ENCODE assay signal across 11 mouse cellular contexts in genomic region chr1:63213478-63214270, GRCm38 (mm10). TPM values are rescaled to one million over a fixed set of nuclear protein-coding genes. Genes with fewer than 3 reads are reported as not detected.
DNase-seq lines count a peak whose midpoint lies in the region; ATAC-seq and TF ChIP-seq lines count a peak whose summit lies in the region.
"Had no signal": no experiment of that assay in that cellular context is flagged by ENCODE, and none has a peak within 500 bp of the region (broad histone marks: within the 10 kb centered on the region; RNA-seq: fewer than 3 reads in every experiment).

No protein-coding gene starts in this region.

- peak overlapping the region; percentile 18; the same call in 1 of the 2 replicates for H3K4me3 ChIP-seq in kidney, embryonic 16.5 days (ENCODE audit: low read length)
- H3K4me3 ChIP-seq in cortical plate, adult 2 months (ENCODE audit: insufficient read depth, low read length), result peak overlapping the region; percentile 40
- no peak overlapping the region; the same call in 1 of the 2 replicates for H3K4me3 ChIP-seq in heart, postnatal 0 days (ENCODE audit: low read depth, low read length)
- peak overlapping the region; percentile 25 for H3K4me3 ChIP-seq in midbrain, embryonic 16.5 days (ENCODE audit: low read depth, low read length)
- H3K4me3 ChIP-seq: megakaryocyte, embryonic 14.5 days had no signal

- no peaks in the 10 kb centered on the region for H3K9me3 ChIP-seq in kidney, embryonic 16.5 days (ENCODE audit: low read length)
- H3K9me3 ChIP-seq in heart, postnatal 0 days (replicated peaks; ENCODE audit: control insufficient read depth, low read length), result no peaks in the 10 kb centered on the region
- H3K9me3 ChIP-seq in midbrain, embryonic 16.5 days (replicated peaks; ENCODE audit: control insufficient read depth, low read length, poor library complexity, severe bottlenecking), result no peaks in the 10 kb centered on the region

- 0 out of 2 replicates have a peak, but pooled peaks have one; percentile 67 for ATAC-seq in kidney, embryonic 16.5 days (ENCODE audit: low FRiP score, low TSS enrichment)
- ATAC-seq in heart, postnatal 0 days (ENCODE audit: insufficient read depth, low read depth), result no peak
- ATAC-seq in midbrain, embryonic 16.5 days, result peak; percentile 70
- ATAC-seq in CD4-positive, CD25-positive, alpha-beta regulatory T cell, adult 4 months, result no peak
- ATAC-seq in inflammation-experienced regulatory T-cells, adult 6 months, result no peak
- ATAC-seq: Patski had no signal

- TF ChIP-seq POLR2A in cortical plate, adult 2 months (IDR thresholded peaks at IDR 0.05; ENCODE audit: extremely low read depth, insufficient read depth, low read length), result no peak

- TF ChIP-seq EP300 in heart, postnatal 0 days (IDR thresholded peaks at IDR 0.05; ENCODE audit: low read depth), result no peak

- no peak overlapping the region for H3K9ac ChIP-seq in kidney, embryonic 16.5 days (replicated peaks; ENCODE audit: low read length)
- H3K9ac ChIP-seq in heart, postnatal 0 days (replicated peaks; ENCODE audit: low read depth, low read length), result no peak overlapping the region
- H3K9ac ChIP-seq in midbrain, embryonic 16.5 days (ENCODE audit: low read depth, low read length), result peak overlapping the region; percentile 32

- 0 out of 2 replicates have a peak, but pooled peaks cover 5% of the 10 kb centered on the region for H3K4me1 ChIP-seq in kidney, embryonic 16.5 days (ENCODE audit: insufficient read depth, low read length)
- no peaks in the 10 kb centered on the region for H3K4me1 ChIP-seq in cortical plate, adult 2 months (ENCODE audit: control insufficient read depth, insufficient read depth, low read length)
- peaks cover 3% of the 10 kb centered on the region; the same call in 1 of the 2 replicates for H3K4me1 ChIP-seq in heart, postnatal 0 days (ENCODE audit: control insufficient read depth, insufficient read depth)
- peaks cover 16% of the 10 kb centered on the region for H3K4me1 ChIP-seq in midbrain, embryonic 16.5 days (ENCODE audit: control insufficient read depth, insufficient read depth, low read length)
- H3K4me1 ChIP-seq: megakaryocyte, embryonic 14.5 days had no signal

- peaks cover 3% of the 10 kb centered on the region; the same call in 1 of the 2 replicates for H3K27me3 ChIP-seq in kidney, embryonic 16.5 days (ENCODE audit: insufficient read depth, low read length)
- H3K27me3 ChIP-seq in heart, postnatal 0 days (ENCODE audit: control insufficient read depth, insufficient read depth, low read length), result no peaks in the 10 kb centered on the region
- H3K27me3 ChIP-seq in midbrain, embryonic 16.5 days (ENCODE audit: control insufficient read depth, insufficient read depth, low read depth, low read length), result no peaks in the 10 kb centered on the region

- 24% methylated on average over 22 of the region's 22 CpGs for WGBS in kidney, embryonic 16.5 days
- 34% methylated on average over 22 of the region's 22 CpGs for WGBS in heart, postnatal 0 days
- whole genome bisulfite sequencing in midbrain, embryonic 16.5 days, result 10% methylated on average over 22 of the region's 22 CpGs

- no peak overlapping the region for H3K27ac ChIP-seq in kidney, embryonic 16.5 days (ENCODE audit: low read length)
- H3K27ac ChIP-seq in cortical plate, adult 2 months (ENCODE audit: insufficient read depth, low read length), result no peak overlapping the region
- no peak overlapping the region for H3K27ac ChIP-seq in heart, postnatal 0 days (ENCODE audit: low read depth)
- peak overlapping the region; percentile 63 for H3K27ac ChIP-seq in midbrain, embryonic 16.5 days (ENCODE audit: low read length)

- no peaks in the 10 kb centered on the region for H3K36me3 ChIP-seq in kidney, embryonic 16.5 days (ENCODE audit: insufficient read depth, low read length)
- H3K36me3 ChIP-seq in heart, postnatal 0 days (replicated peaks; ENCODE audit: control insufficient read depth, insufficient read depth, low read length), result no peaks in the 10 kb centered on the region
- no peaks in the 10 kb centered on the region for H3K36me3 ChIP-seq in midbrain, embryonic 16.5 days (ENCODE audit: control insufficient read depth, insufficient read depth, low read length)

- no peak for DNase-seq in kidney, adult 8-10 months
- DNase-seq in heart, postnatal 0 days (ENCODE audit: low spot score), result no peak
- no peak for DNase-seq in layer of hippocampus, adult 9-11 months
- DNase-seq: cerebellum, postnatal 36 days had no signal

- H3K4me2 ChIP-seq in kidney, embryonic 16.5 days (replicated peaks; ENCODE audit: low read depth, low read length), result peak overlapping the region; percentile 34
- peak overlapping the region; percentile 36; the same call in 1 of the 2 replicates for H3K4me2 ChIP-seq in heart, postnatal 0 days (ENCODE audit: low read depth, low read length)
- peak overlapping the region; percentile 45 for H3K4me2 ChIP-seq in midbrain, embryonic 16.5 days (ENCODE audit: low read length)

- TF ChIP-seq CTCF in cortical plate, adult 2 months (IDR thresholded peaks at IDR 0.05; ENCODE audit: extremely low read depth, insufficient read depth, low read length), result no peak
- no peak for TF ChIP-seq CTCF in heart, postnatal 0 days (IDR thresholded peaks at IDR 0.05; ENCODE audit: low read depth)

RNA-seq across cellular contexts. Expression of gene Gpr1, which starts 0.7 kb away (rescaled TPM):
- 0.07 and 0.09 TPM in 2 replicates for polyA plus RNA-seq in kidney, embryonic 16.5 days (2015; fragmentation: Nextera tagmentation; extraction: Ambion mirVana)
- polyA plus RNA-seq in cortical plate, adult 2 months (2012; rRNA removed), result 1.2 and 1.5 TPM in 2 replicates
- total RNA-seq in heart, postnatal 0 days (2014; rRNA removed; ENCODE audit: low replicate concordance), result not detected in 2 replicates
- 0.10 TPM in 1 of 2 replicates, not detected in the other for polyA plus RNA-seq in heart, postnatal 0 days (2015; fragmentation: Nextera tagmentation; extraction: Ambion mirVana)
- polyA plus RNA-seq in midbrain, embryonic 16.5 days (2015; fragmentation: Nextera tagmentation; extraction: Ambion mirVana), result 0.88 and 1.1 TPM in 2 replicates
- polyA plus RNA-seq in CD4-positive, CD25-positive, alpha-beta regulatory T cell, adult 4 months (2017; shearing (Covaris generic)), result not detected
- not detected for polyA plus RNA-seq in inflammation-experienced regulatory T-cells, adult 6 months (2017; shearing (Covaris generic))
- polyA plus RNA-seq: Patski had no signal

RNA-seq across cellular contexts. Expression of gene Ndufs1, which starts 37.0 kb away (rescaled TPM):
- 188 TPM in 2 replicates for polyA plus RNA-seq in kidney, embryonic 16.5 days (2015; fragmentation: Nextera tagmentation; extraction: Ambion mirVana)
- 127 and 128 TPM in 2 replicates for polyA plus RNA-seq in cortical plate, adult 2 months (2012; rRNA removed)
- total RNA-seq in heart, postnatal 0 days (2014; rRNA removed; ENCODE audit: low replicate concordance), result 359 and 491 TPM in 2 replicates
- 561 and 591 TPM in 2 replicates for polyA plus RNA-seq in heart, postnatal 0 days (2015; fragmentation: Nextera tagmentation; extraction: Ambion mirVana)
- 137 and 143 TPM in 2 replicates for polyA plus RNA-seq in midbrain, embryonic 16.5 days (2015; fragmentation: Nextera tagmentation; extraction: Ambion mirVana)
- 100 to 1,000 TPM; 110 to 114 TPM for polyA plus RNA-seq in CD4-positive, CD25-positive, alpha-beta regulatory T cell, adult 4 months (2017; shearing (Covaris generic))
- 100 to 1,000 TPM; 101 to 116 (median 108) TPM for polyA plus RNA-seq in inflammation-experienced regulatory T-cells, adult 6 months (2017; shearing (Covaris generic))

RNA-seq across cellular contexts. Expression of gene Eef1b2, which starts 37.0 kb away (rescaled TPM):
- 533 and 571 TPM in 2 replicates for polyA plus RNA-seq in kidney, embryonic 16.5 days (2015; fragmentation: Nextera tagmentation; extraction: Ambion mirVana)
- 341 and 357 TPM in 2 replicates for polyA plus RNA-seq in cortical plate, adult 2 months (2012; rRNA removed)
- total RNA-seq in heart, postnatal 0 days (2014; rRNA removed; ENCODE audit: low replicate concordance), result 291 and 359 TPM in 2 replicates
- polyA plus RNA-seq in heart, postnatal 0 days (2015; fragmentation: Nextera tagmentation; extraction: Ambion mirVana), result 227 and 235 TPM in 2 replicates
- polyA plus RNA-seq in midbrain, embryonic 16.5 days (2015; fragmentation: Nextera tagmentation; extraction: Ambion mirVana), result 433 and 447 TPM in 2 replicates
- polyA plus RNA-seq in CD4-positive, CD25-positive, alpha-beta regulatory T cell, adult 4 months (2017; shearing (Covaris generic)), result 1,000 to 10,000 TPM in 1 of 2 experiments, 100 to 1,000 TPM in 1; 903 to 1,182 TPM
- polyA plus RNA-seq in inflammation-experienced regulatory T-cells, adult 6 months (2017; shearing (Covaris generic)), result 1,000 to 10,000 TPM in 2 of 3 experiments, 100 to 1,000 TPM in 1; 826 to 1,123 (median 1,047) TPM

RNA-seq across cellular contexts. Expression of gene Zdbf2, which starts 59.4 kb away (rescaled TPM):
- 4.2 and 4.8 TPM in 2 replicates for polyA plus RNA-seq in kidney, embryonic 16.5 days (2015; fragmentation: Nextera tagmentation; extraction: Ambion mirVana)
- polyA plus RNA-seq in cortical plate, adult 2 months (2012; rRNA removed), result 4.5 and 5.2 TPM in 2 replicates
- 2.0 and 3.3 TPM in 2 replicates for total RNA-seq in heart, postnatal 0 days (2014; rRNA removed; ENCODE audit: low replicate concordance)
- 3.0 and 3.5 TPM in 2 replicates for polyA plus RNA-seq in heart, postnatal 0 days (2015; fragmentation: Nextera tagmentation; extraction: Ambion mirVana)
- 35.4 and 50.3 TPM in 2 replicates for polyA plus RNA-seq in midbrain, embryonic 16.5 days (2015; fragmentation: Nextera tagmentation; extraction: Ambion mirVana)
- polyA plus RNA-seq in CD4-positive, CD25-positive, alpha-beta regulatory T cell, adult 4 months (2017; shearing (Covaris generic)), result not detected
- polyA plus RNA-seq in inflammation-experienced regulatory T-cells, adult 6 months (2017; shearing (Covaris generic)), result under 1 TPM in 1 of 3 experiments, not detected in 2; 0.07 TPM
- polyA plus RNA-seq: Patski had no signal

Comparison
In these comparisons a context has a peak if more than half of its experiments do, and no peak if none do; other contexts are left out.
1. ATAC-seq: peak in kidney, embryonic 16.5 days (single experiment) and midbrain, embryonic 16.5 days (single experiment); none in heart, postnatal 0 days (single experiment), CD4-positive, CD25-positive, alpha-beta regulatory T cell, adult 4 months (single experiment) and inflammation-experienced regulatory T-cells, adult 6 months (single experiment).
2. Peak in every context shown above with its lines, with median percentiles within 50 percentile points of each other: H3K4me2 ChIP-seq.